Mouse (Mus musculus) limb, embryonic 10.5 days (tissue): ENCODE data around the gene Slc26a3. TPM values are rescaled to one million over a fixed set of nuclear protein-coding genes. Genes with fewer than 3 reads are reported as not detected.

Source experiments
- DNase-seq: peaks from one replicate; pipeline ENCODE4 v3.0.0-alpha.2; 2017; ENCODE audit warnings: low spot score
- H3K27ac ChIP-seq: fragments of 300-500 bp; sonication (generic); 2 replicates; pipeline ENCODE4 v1.5.1; 2016; ENCODE audit warnings: mild to moderate bottlenecking
- H3K27me3 ChIP-seq: fragments of 300-500 bp; sonication (generic); 2 replicates; pipeline ENCODE4 v1.6.1; 2016; ENCODE audit warnings: low read depth, mild to moderate bottlenecking; ENCODE audit not compliant: poor library complexity, severe bottlenecking
- H3K36me3 ChIP-seq: fragments of 300-500 bp; sonication (generic); 2 replicates; pipeline ENCODE4 v1.6.1; 2016; ENCODE audit warnings: mild to moderate bottlenecking, moderate library complexity
- H3K4me1 ChIP-seq: fragments of 300-500 bp; sonication (generic); 2 replicates; pipeline ENCODE4 v1.6.1; 2016
- H3K4me3 ChIP-seq: fragments of 300-500 bp; sonication (generic); 2 replicates; pipeline ENCODE4 v1.5.1; 2016; ENCODE audit warnings: mild to moderate bottlenecking, moderate library complexity
- H3K9me3 ChIP-seq: fragments of 300-500 bp; sonication (generic); replicated peaks from 2 replicates; pipeline ENCODE4 v1.6.1; 2016; ENCODE audit warnings: mild to moderate bottlenecking
- WGBS: fragments of 180-500 bp; shearing (Covaris S2); methylation state at CpG from one replicate; pipeline ENCODE4 v1.1.7; 2016; 5-methylcytosine and 5-hydroxymethylcytosine counted together
- polyA plus RNA-seq: library from polyadenylated mRNA; unstranded; fragments of >200 nt; fragmentation: Nextera tagmentation; extraction: Ambion mirVana; gene quantifications from 2 replicates; pipeline ENCODE4 v1.2.1, GENCODE M21; 2016

The Slc26a3 gene
- polyA plus RNA-seq, 1 experiment from 2014 or later = not detected

GRCm38 (mm10) chr12:31382451-31382850 is 8.2 kb upstream of the Slc26a3 start:
- H3K4me1 ChIP-seq = no peaks in the 10 kb centered on the region
- no peak overlapping the region for H3K27ac ChIP-seq
- H3K36me3 ChIP-seq = no peaks in the 10 kb centered on the region
- H3K27me3 ChIP-seq = no peaks in the 10 kb centered on the region
- WGBS = 77% methylated on average over 2 of the region's 2 CpGs
- DNase-seq = no peak
- no peak overlapping the region for H3K4me3 ChIP-seq
- no peaks in the 10 kb centered on the region for H3K9me3 ChIP-seq

GRCm38 (mm10) chr12:31387303-31387702 is 3.4 kb upstream of the Slc26a3 start:
- no peak overlapping the region for H3K27ac ChIP-seq
- no peaks in the 10 kb centered on the region for H3K4me1 ChIP-seq
- no peaks in the 10 kb centered on the region for H3K9me3 ChIP-seq
- H3K4me3 ChIP-seq = no peak overlapping the region
- WGBS = 46% methylated on average over 3 of the region's 3 CpGs
- no peaks in the 10 kb centered on the region for H3K36me3 ChIP-seq
- DNase-seq = no peak
- no peaks in the 10 kb centered on the region for H3K27me3 ChIP-seq

- Histone ChIP-seq H3K4me3 (no peak overlapping the region), H3K36me3 (no peaks in the 10 kb centered on the region), H3K4me1 (no peaks in the 10 kb centered on the region), H3K27ac (no peak overlapping the region), H3K9me3 (no peaks in the 10 kb centered on the region), H3K27me3 (no peaks in the 10 kb centered on the region)
- DNase-seq = no peak
- 95% methylated on average over 12 of the region's 12 CpGs for WGBS
These were observed 1.0 kb downstream of the Slc26a3 start for GRCm38 (mm10) chr12:31391696-31392095.

- WGBS = 100% methylated on average over 1 of the region's 1 CpGs
- no peak overlapping the region for H3K27ac ChIP-seq
- DNase-seq = no peak
- no peaks in the 10 kb centered on the region for H3K27me3 ChIP-seq
- H3K4me3 ChIP-seq = no peak overlapping the region
- H3K9me3 ChIP-seq = no peaks in the 10 kb centered on the region
- no peaks in the 10 kb centered on the region for H3K36me3 ChIP-seq
- H3K4me1 ChIP-seq = no peaks in the 10 kb centered on the region
These were observed 5.2 kb downstream of the Slc26a3 start for GRCm38 (mm10) chr12:31395895-31396294.

- DNase-seq = no peak
- no peak overlapping the region for H3K27ac ChIP-seq
- 90% methylated on average over 4 of the region's 4 CpGs for WGBS
These were observed 7.0 kb downstream of the Slc26a3 start for GRCm38 (mm10) chr12:31397709-31398108.

GRCm38 (mm10) chr12:31400821-31401220 is 10.2 kb downstream of the Slc26a3 start:
- Histone ChIP-seq H3K4me3 (no peak overlapping the region), H3K27ac (no peak overlapping the region), H3K36me3 (no peaks in the 10 kb centered on the region), H3K9me3 (no peaks in the 10 kb centered on the region), H3K27me3 (no peaks in the 10 kb centered on the region), H3K4me1 (no peaks in the 10 kb centered on the region)
- 85% methylated on average over 1 of the region's 1 CpGs for WGBS
- no peak for DNase-seq

More at GRCm38 (mm10) chr12:31397709-31398108, 7.0 kb downstream of the Slc26a3 start:
- H3K4me1 ChIP-seq = no peaks in the 10 kb centered on the region
- H3K27me3 ChIP-seq = no peaks in the 10 kb centered on the region
- no peaks in the 10 kb centered on the region for H3K9me3 ChIP-seq
- H3K4me3 ChIP-seq = no peak overlapping the region
- H3K36me3 ChIP-seq = no peaks in the 10 kb centered on the region

- Histone ChIP-seq H3K4me1 (no peaks in the 10 kb centered on the region), H3K27me3 (no peaks in the 10 kb centered on the region), H3K27ac (no peak overlapping the region), H3K4me3 (no peak overlapping the region), H3K36me3 (no peaks in the 10 kb centered on the region), H3K9me3 (no peaks in the 10 kb centered on the region)
- no peak for DNase-seq
- 91% methylated on average over 6 of the region's 6 CpGs for WGBS
These were observed 11.3 kb downstream of the Slc26a3 start for GRCm38 (mm10) chr12:31401930-31402329.

- 83% methylated on average over 5 of the region's 5 CpGs for WGBS
- no peaks in the 10 kb centered on the region for H3K27me3 ChIP-seq
- H3K36me3 ChIP-seq = no peaks in the 10 kb centered on the region
- no peak overlapping the region for H3K4me3 ChIP-seq
- DNase-seq = no peak
- no peaks in the 10 kb centered on the region for H3K9me3 ChIP-seq
- H3K4me1 ChIP-seq = no peaks in the 10 kb centered on the region
- H3K27ac ChIP-seq = no peak overlapping the region
These were observed 14.0 kb downstream of the Slc26a3 start for GRCm38 (mm10) chr12:31404575-31405240.

- no peaks in the 10 kb centered on the region for H3K27me3 ChIP-seq
- no peaks in the 10 kb centered on the region for H3K36me3 ChIP-seq
- H3K4me1 ChIP-seq = no peaks in the 10 kb centered on the region
- WGBS = 63% methylated on average over 2 of the region's 2 CpGs
- H3K27ac ChIP-seq = no peak overlapping the region
- no peak for DNase-seq
- H3K9me3 ChIP-seq = no peaks in the 10 kb centered on the region
- no peak overlapping the region for H3K4me3 ChIP-seq
These were observed 25.3 kb downstream of the Slc26a3 start for GRCm38 (mm10) chr12:31415971-31416370.

GRCm38 (mm10) chr12:31421901-31422574 is 31.4 kb downstream of the Slc26a3 start:
- H3K4me1 ChIP-seq = no peaks in the 10 kb centered on the region
- no peaks in the 10 kb centered on the region for H3K36me3 ChIP-seq
- 76% methylated on average over 3 of the region's 3 CpGs for WGBS
- no peak overlapping the region for H3K27ac ChIP-seq
- no peaks in the 10 kb centered on the region for H3K27me3 ChIP-seq
- DNase-seq = no peak
- no peak overlapping the region for H3K4me3 ChIP-seq
- H3K9me3 ChIP-seq = no peaks in the 10 kb centered on the region

- 73% methylated on average over 6 of the region's 6 CpGs for WGBS
- Histone ChIP-seq H3K4me1 (peaks cover 1% of the 10 kb centered on the region), H3K9me3 (no peaks in the 10 kb centered on the region), H3K36me3 (no peaks in the 10 kb centered on the region), H3K27ac (no peak overlapping the region), H3K27me3 (peaks cover under 1% of the 10 kb centered on the region; the same call in 1 of the 2 replicates), H3K4me3 (no peak overlapping the region)
- DNase-seq = no peak
These were observed 47.1 kb downstream of the Slc26a3 start for GRCm38 (mm10) chr12:31437791-31438190.

- Histone ChIP-seq H3K9me3 (no peaks in the 10 kb centered on the region), H3K36me3 (no peaks in the 10 kb centered on the region), H3K4me1 (peaks cover 19% of the 10 kb centered on the region), H3K4me3 (no peak overlapping the region), H3K27ac (no peak overlapping the region), H3K27me3 (peaks cover 4% of the 10 kb centered on the region; the same call in 1 of the 2 replicates)
- 77% methylated on average over 2 of the region's 2 CpGs for WGBS
- DNase-seq = no peak
These were observed 48.9 kb downstream of the Slc26a3 start for GRCm38 (mm10) chr12:31439612-31440011.

- H3K4me1 ChIP-seq = peaks cover 27% of the 10 kb centered on the region
- no peaks in the 10 kb centered on the region for H3K9me3 ChIP-seq
- peaks cover 4% of the 10 kb centered on the region; the same call in 1 of the 2 replicates for H3K27me3 ChIP-seq
- H3K4me3 ChIP-seq = peak overlapping the region; percentile 35
- peak; percentile 82 for DNase-seq
- peak overlapping the region; percentile 50; the same call in 1 of the 2 replicates for H3K27ac ChIP-seq
- under 1% methylated on average over 11 of the region's 11 CpGs for WGBS
- H3K36me3 ChIP-seq = no peaks in the 10 kb centered on the region
These were observed 53.5 kb downstream of the Slc26a3 start for GRCm38 (mm10) chr12:31444131-31444546.
